Mouse (Mus musculus) liver, embryonic 14.5 days (tissue): ENCODE data around the gene Agk.

ENCODE experiments used
- CTCF ChIP-seq: IDR thresholded peaks from 2 replicates; pipeline ENCODE4 v1.5.1; 2016; ENCODE audit warnings: antibody characterized with exemption, low read depth, control low read depth
- EP300 ChIP-seq: IDR thresholded peaks from 2 replicates; pipeline ENCODE4 v1.6.1; 2016; ENCODE audit warnings: antibody characterized with exemption, low read depth

DNA sequence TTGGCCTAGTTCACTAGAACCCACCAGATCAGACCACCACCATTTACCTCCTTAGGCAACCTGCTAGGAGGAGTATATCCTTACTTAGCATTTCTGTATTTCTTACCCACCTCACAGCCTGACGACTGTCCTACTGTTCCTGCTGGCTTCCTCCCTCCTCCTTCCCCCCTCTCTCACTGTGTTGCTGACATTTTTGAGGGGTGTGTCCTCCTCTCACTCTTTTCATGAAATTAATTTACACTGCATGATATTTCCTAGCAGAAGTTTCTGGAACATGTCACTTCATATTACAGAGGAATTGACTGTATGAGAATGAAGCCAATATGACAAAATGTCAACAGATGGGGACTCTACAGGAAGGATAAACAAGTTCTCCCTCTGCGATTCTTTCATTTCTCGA is 103.7 kb downstream of the Agk start:
- no peak for TF ChIP-seq CTCF
- no peak for TF ChIP-seq EP300
